Mouse (Mus musculus): Measurements from ENCODE around the gene Grap. TPM values are rescaled to one million over a fixed set of nuclear protein-coding genes. Genes with fewer than 3 reads are reported as not detected.

Grap gene
- polyA plus RNA-seq, 1 experiment: not detected

- no peak overlapping the region for H3K27ac ChIP-seq (ENCODE audit: insufficient read depth, low read depth, low read length)
- no peak overlapping the region for H3K4me3 ChIP-seq (ENCODE audit: insufficient read depth, low read depth, low read length)
- peaks cover 16% of the 10 kb centered on the region for H3K4me1 ChIP-seq (ENCODE audit: control insufficient read depth, insufficient read depth, low read length)
- no peak for TF ChIP-seq CTCF (IDR thresholded peaks at IDR 0.05; ENCODE audit: insufficient read depth, low read depth, low read length)
- no peak for TF ChIP-seq POLR2A (IDR thresholded peaks at IDR 0.05; ENCODE audit: insufficient read depth, low read depth, low read length)
- 93% methylated on average over 19 of the region's 19 CpGs for WGBS
Observed at GRCm38 (mm10) chr11:61671781-61672383, 18.8 kb downstream of the Grap start.

- Histone ChIP-seq H3K4me1 (ENCODE audit: control insufficient read depth, insufficient read depth, low read length) (peaks cover 16% of the 10 kb centered on the region), H3K27ac (ENCODE audit: insufficient read depth, low read depth, low read length) (no peak overlapping the region), H3K4me3 (ENCODE audit: insufficient read depth, low read depth, low read length) (no peak overlapping the region)
- no peak for TF ChIP-seq CTCF (IDR thresholded peaks at IDR 0.05; ENCODE audit: insufficient read depth, low read depth, low read length)
- TF ChIP-seq POLR2A (IDR thresholded peaks at IDR 0.05; ENCODE audit: insufficient read depth, low read depth, low read length): no peak
- 48% methylated on average over 8 of the region's 8 CpGs for WGBS
Observed at GRCm38 (mm10) chr11:61673686-61674085, 20.6 kb downstream of the Grap start.

- H3K4me1 ChIP-seq (ENCODE audit: control insufficient read depth, insufficient read depth, low read length): peaks cover 16% of the 10 kb centered on the region
- H3K27ac ChIP-seq (ENCODE audit: insufficient read depth, low read depth, low read length): no peak overlapping the region
- TF ChIP-seq POLR2A (IDR thresholded peaks at IDR 0.05; ENCODE audit: insufficient read depth, low read depth, low read length): no peak
- no peak for TF ChIP-seq CTCF (IDR thresholded peaks at IDR 0.05; ENCODE audit: insufficient read depth, low read depth, low read length)
- WGBS: 38% methylated on average over 19 of the region's 19 CpGs
- no peak overlapping the region for H3K4me3 ChIP-seq (ENCODE audit: insufficient read depth, low read depth, low read length)
Observed at GRCm38 (mm10) chr11:61674151-61674838, 21.2 kb downstream of the Grap start.

GRCm38 (mm10) chr11:61674839-61675159 is 21.7 kb downstream of the Grap start:
- TF ChIP-seq CTCF (IDR thresholded peaks at IDR 0.05; ENCODE audit: insufficient read depth, low read depth, low read length) (no peak), POLR2A (IDR thresholded peaks at IDR 0.05; ENCODE audit: insufficient read depth, low read depth, low read length) (no peak)
- Histone ChIP-seq H3K27ac (ENCODE audit: insufficient read depth, low read depth, low read length) (no peak overlapping the region), H3K4me3 (ENCODE audit: insufficient read depth, low read depth, low read length) (no peak overlapping the region), H3K4me1 (ENCODE audit: control insufficient read depth, insufficient read depth, low read length) (peaks cover 16% of the 10 kb centered on the region)
- 19% methylated on average over 8 of the region's 8 CpGs for WGBS

- Histone ChIP-seq H3K4me3 (ENCODE audit: insufficient read depth, low read depth, low read length) (no peak overlapping the region), H3K27ac (ENCODE audit: insufficient read depth, low read depth, low read length) (no peak overlapping the region), H3K4me1 (ENCODE audit: control insufficient read depth, insufficient read depth, low read length) (peaks cover 16% of the 10 kb centered on the region)
- no peak for TF ChIP-seq POLR2A (IDR thresholded peaks at IDR 0.05; ENCODE audit: insufficient read depth, low read depth, low read length)
- TF ChIP-seq CTCF (IDR thresholded peaks at IDR 0.05; ENCODE audit: insufficient read depth, low read depth, low read length): no peak
- WGBS: 75% methylated on average over 2 of the region's 2 CpGs
Observed at GRCm38 (mm10) chr11:61675332-61675731, 22.3 kb downstream of the Grap start.

- no peak for TF ChIP-seq POLR2A (IDR thresholded peaks at IDR 0.05; ENCODE audit: insufficient read depth, low read depth, low read length)
- Histone ChIP-seq H3K27ac (ENCODE audit: insufficient read depth, low read depth, low read length) (no peak overlapping the region), H3K4me1 (ENCODE audit: control insufficient read depth, insufficient read depth, low read length) (peaks cover 16% of the 10 kb centered on the region), H3K4me3 (ENCODE audit: insufficient read depth, low read depth, low read length) (no peak overlapping the region)
- WGBS: 89% methylated on average over 7 of the region's 7 CpGs
Observed at GRCm38 (mm10) chr11:61676216-61676854, 23.3 kb downstream of the Grap start.

GRCm38 (mm10) chr11:61677709-61678108 is 24.6 kb downstream of the Grap start:
- 91% methylated on average over 4 of the region's 4 CpGs for WGBS
- no peak overlapping the region for H3K27ac ChIP-seq (ENCODE audit: insufficient read depth, low read depth, low read length)
- TF ChIP-seq POLR2A (IDR thresholded peaks at IDR 0.05; ENCODE audit: insufficient read depth, low read depth, low read length): no peak
- TF ChIP-seq CTCF (IDR thresholded peaks at IDR 0.05; ENCODE audit: insufficient read depth, low read depth, low read length): no peak
- H3K4me3 ChIP-seq (ENCODE audit: insufficient read depth, low read depth, low read length): no peak overlapping the region
- peaks cover 16% of the 10 kb centered on the region for H3K4me1 ChIP-seq (ENCODE audit: control insufficient read depth, insufficient read depth, low read length)

GRCm38 (mm10) chr11:61679091-61679866 is 26.2 kb downstream of the Grap start:
- Histone ChIP-seq H3K4me1 (ENCODE audit: control insufficient read depth, insufficient read depth, low read length) (peaks cover 17% of the 10 kb centered on the region), H3K4me3 (ENCODE audit: insufficient read depth, low read depth, low read length) (no peak overlapping the region), H3K27ac (ENCODE audit: insufficient read depth, low read depth, low read length) (no peak overlapping the region)
- TF ChIP-seq POLR2A (IDR thresholded peaks at IDR 0.05; ENCODE audit: insufficient read depth, low read depth, low read length) (no peak), CTCF (IDR thresholded peaks at IDR 0.05; ENCODE audit: insufficient read depth, low read depth, low read length) (no peak)
- 79% methylated on average over 4 of the region's 4 CpGs for WGBS
